In the genomic region with DNA sequence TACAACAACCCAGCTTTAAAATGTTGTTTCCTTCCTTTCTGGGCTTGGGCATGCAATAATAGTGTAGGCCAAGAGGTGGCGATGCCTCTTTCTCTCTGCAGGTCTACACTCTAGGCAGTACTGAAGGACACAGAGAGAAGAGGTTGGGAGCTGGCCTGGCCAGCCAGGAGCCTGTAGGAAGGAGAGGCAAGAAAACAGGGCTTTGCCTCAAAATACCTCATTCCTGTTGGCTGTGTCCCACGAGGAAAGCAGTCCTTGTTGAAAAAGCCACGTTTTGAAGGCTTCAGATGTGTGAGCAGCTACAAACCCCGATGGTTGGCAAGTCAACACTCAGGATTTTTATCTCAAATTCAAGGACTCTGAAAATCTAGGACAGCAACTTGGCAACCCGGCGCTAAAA, we compare ENCODE assay signal across 9 mouse cellular contexts.
DNase-seq lines count a peak whose midpoint lies in the region; ATAC-seq and TF ChIP-seq lines count a peak whose summit lies in the region.
"Had no signal": no experiment of that assay in that cellular context is flagged by ENCODE, and none has a peak within 500 bp of the region (broad histone marks: within the 10 kb centered on the region; RNA-seq: fewer than 3 reads in every experiment).

No protein-coding gene starts in this region.

- H3K27me3 ChIP-seq in limb, embryonic 14.5 days (ENCODE audit: control insufficient read depth, insufficient read depth, low read length): no peaks in the 10 kb centered on the region

- H3K4me1 ChIP-seq in brown adipose tissue, adult 24 weeks (ENCODE audit: control insufficient read depth, insufficient read depth, insufficient read length, low read length): peaks cover 6% of the 10 kb centered on the region
- H3K4me1 ChIP-seq in limb, embryonic 14.5 days (ENCODE audit: control insufficient read depth, insufficient read depth, low read length): no peaks in the 10 kb centered on the region

- H3K9ac ChIP-seq in limb, embryonic 14.5 days (ENCODE audit: low read depth, low read length, severe bottlenecking): no peak overlapping the region

- H3K4me2 ChIP-seq in limb, embryonic 14.5 days (replicated peaks; ENCODE audit: low read depth, low read length, severe bottlenecking): no peak overlapping the region

- H3K27ac ChIP-seq in brown adipose tissue, adult 24 weeks (replicated peaks; ENCODE audit: low read depth, low read length): peak overlapping the region; percentile 84
- H3K27ac ChIP-seq in limb, embryonic 14.5 days (replicated peaks; ENCODE audit: low read depth, low read length): no peak overlapping the region

- TF ChIP-seq POLR2A in limb, embryonic 14.5 days (IDR thresholded peaks at IDR 0.05; ENCODE audit: borderline replicate concordance, extremely low read depth, insufficient read depth, insufficient read length): no peak

- ATAC-seq in limb, embryonic 14.5 days (ENCODE audit: low FRiP score, low read depth): no peak

- H3K4me3 ChIP-seq in brown adipose tissue, adult 24 weeks (ENCODE audit: insufficient read depth, low read depth, low read length): no peak overlapping the region
- no peak overlapping the region for H3K4me3 ChIP-seq in limb, embryonic 14.5 days (replicated peaks; ENCODE audit: low read length)
- H3K4me3 ChIP-seq: erythroblast, embryonic 14.5 days had no signal

- H3K9me3 ChIP-seq in limb, embryonic 14.5 days (ENCODE audit: control insufficient read depth, low read length): no peaks in the 10 kb centered on the region

- no peaks in the 10 kb centered on the region for H3K36me3 ChIP-seq in limb, embryonic 14.5 days (ENCODE audit: control insufficient read depth, insufficient read depth, low read length)

- WGBS in limb, embryonic 14.5 days: 71% methylated on average over 6 of the region's 6 CpGs

- DNase-seq in urinary bladder, adult 18-20 months (ENCODE audit: low spot score in 2 of 2): peak; percentile 17 to 33
- no peak for DNase-seq in urinary bladder, adult 2 months (ENCODE audit: low spot score)
- peak; percentile 23 to 36 for DNase-seq in frontal cortex, postnatal 25 days (ENCODE audit: low spot score in 2 of 2)
- peak; percentile 75 for DNase-seq in kidney, adult 9 months
- DNase-seq in limb, embryonic 14.5 days (ENCODE audit: low spot score): peak; percentile 6
- peak; percentile 33 for DNase-seq in right cerebral cortex, adult 18-20 months
- peak; percentile 36 for DNase-seq in yolk sac, embryonic 10.5 days (ENCODE audit: low spot score)
